Mouse (Mus musculus) adrenal gland, postnatal 14 days (tissue): ENCODE data around the gene Tgfbr2. TPM values are rescaled to one million over a fixed set of nuclear protein-coding genes. Genes with fewer than 3 reads are reported as not detected.

Source experiments
- DNase-seq: peaks from one replicate; pipeline ENCODE4 v3.0.0; 2021; ENCODE audit warnings: mixed read lengths
- long read RNA-seq, 2 experiments: library from polyadenylated mRNA; stranded (forward); transcript quantifications; one replicate each; pipeline ENCODE4 v2.0.0; 2021
- total RNA-seq: library from RNA; stranded (reverse); gene quantifications from 2 replicates; pipeline ENCODE4 v1.2.3, GENCODE M21; 2021

Gene Tgfbr2
- total RNA-seq, result 62.4 and 84.4 TPM in 2 replicates
- long read RNA-seq, experiment 1, full-length matches to known transcripts, result 15 of 25 reads
- long read RNA-seq, experiment 1, partial matches to known transcripts, result 3 of 25 reads
- long read RNA-seq, experiment 1, other reads (novel, unspliced or antisense), result 7 of 25 reads
- long read RNA-seq, experiment 2, full-length matches to known transcripts, result 14 of 18 reads
- long read RNA-seq, experiment 2, partial matches to known transcripts, result 1 of 18 reads
- long read RNA-seq, experiment 2, other reads (novel, unspliced or antisense), result 3 of 18 reads

DNA sequence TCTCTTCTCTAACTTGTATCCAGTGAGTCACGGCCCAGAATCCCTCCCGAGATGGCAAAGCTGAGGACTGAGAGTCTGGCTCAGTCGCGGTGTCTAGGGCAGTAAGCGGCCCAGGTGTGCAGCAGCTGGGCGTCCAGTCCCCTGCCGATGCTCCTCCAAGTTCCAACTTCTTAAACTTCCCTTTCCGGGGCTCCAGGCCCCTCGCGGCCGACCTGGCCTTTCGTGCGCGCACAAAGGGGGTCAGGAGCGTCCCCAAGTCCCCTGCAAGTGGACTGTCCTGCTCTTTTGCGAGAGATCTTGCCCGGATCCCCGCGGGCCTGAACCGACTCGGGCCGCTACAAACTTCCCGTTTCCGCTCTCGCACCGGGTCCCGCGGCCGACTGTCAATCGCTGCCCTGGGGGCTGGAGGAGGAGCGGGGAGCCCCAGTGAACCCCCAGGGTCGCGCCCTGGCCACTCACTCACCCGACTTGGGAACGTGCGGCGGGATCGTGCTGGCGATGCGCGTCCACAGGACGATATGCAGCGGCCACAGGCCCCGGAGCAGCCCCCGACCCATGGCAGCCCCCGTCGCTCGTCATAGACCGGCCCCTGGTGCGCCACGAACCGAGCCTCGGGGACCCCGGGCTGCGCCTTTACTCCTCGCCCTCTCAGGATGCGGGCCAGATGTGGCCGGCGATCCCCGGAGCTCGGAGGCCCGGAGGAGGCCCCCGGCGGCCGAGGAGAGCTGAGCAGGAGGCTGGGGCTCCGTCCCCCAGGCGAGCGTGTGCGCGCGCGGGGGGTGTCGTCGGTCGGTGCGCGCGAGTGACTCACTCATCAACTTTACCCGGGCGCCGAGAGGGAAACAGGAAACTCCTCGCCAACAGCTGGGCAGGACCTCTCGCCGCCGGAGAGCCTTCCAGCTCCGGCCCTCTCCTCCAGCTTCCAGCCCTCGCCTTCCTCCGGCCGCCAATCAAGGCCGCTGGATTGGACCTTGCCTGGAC, at the start of gene Tgfbr2:
Tgfbr2 (minus strand) TSS at position 880 of the 981 bp plus-strand sequence.
- peak; percentile 95 for DNase-seq

DNA sequence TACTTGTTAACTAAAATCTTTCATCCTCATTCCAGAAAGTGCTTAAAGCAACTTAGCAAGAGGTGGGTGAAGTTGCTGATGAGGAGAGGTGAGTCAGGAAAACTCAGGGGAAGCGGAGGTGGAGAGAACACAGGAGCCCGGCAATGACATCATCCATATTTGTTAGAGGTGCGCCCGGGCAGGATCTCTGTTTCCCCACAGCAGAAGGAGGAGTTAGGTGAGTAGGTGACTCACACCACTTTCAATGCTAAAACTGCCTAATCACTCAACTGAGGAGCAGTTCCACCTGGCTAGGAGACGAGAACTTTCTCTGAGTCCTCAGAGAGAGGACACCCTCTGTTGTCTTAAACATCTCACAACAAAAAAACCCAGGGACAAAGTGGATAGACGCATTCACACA, 48.2 kb upstream of the Tgfbr2 start:
- no peak for DNase-seq

DNA sequence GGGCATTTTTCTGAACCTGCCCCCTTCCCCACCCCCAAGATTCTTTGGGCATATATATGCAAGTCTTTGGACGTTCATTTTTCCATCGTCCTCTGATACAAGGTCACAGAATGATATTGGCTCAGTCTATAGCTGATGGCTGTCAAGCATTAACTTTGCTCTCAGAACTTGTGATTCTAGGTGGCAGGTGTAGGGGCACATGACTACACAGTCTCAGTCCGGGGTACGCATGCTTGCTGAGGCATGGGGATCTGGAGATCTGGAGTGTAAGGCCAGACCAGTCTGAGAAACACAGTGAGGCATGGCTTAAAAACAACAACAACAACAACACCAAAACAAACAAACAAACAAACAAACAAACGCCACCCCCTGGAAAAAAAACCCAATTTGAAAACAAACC, 47.5 kb upstream of the Tgfbr2 start:
- no peak for DNase-seq

DNA sequence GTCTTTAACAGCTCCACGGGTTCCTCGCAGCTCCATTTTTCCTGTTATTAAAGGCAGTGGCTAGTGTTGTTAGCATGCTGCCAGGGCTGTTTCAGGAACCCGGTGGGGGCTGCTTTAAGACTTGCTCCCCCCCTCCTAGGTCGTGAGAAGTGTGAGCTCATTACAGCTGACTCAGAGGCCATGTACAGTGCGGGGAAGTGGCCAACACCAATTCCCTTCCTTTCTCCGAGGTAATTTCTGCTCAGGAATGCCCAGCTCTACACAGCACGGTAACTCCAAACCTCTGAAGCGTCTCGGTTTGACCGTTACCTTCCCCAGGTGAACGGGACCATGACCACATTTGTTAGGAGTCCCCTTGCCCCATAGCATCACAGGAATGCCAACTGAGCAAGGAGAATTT, 46.8 kb upstream of the Tgfbr2 start:
- no peak for DNase-seq

DNA sequence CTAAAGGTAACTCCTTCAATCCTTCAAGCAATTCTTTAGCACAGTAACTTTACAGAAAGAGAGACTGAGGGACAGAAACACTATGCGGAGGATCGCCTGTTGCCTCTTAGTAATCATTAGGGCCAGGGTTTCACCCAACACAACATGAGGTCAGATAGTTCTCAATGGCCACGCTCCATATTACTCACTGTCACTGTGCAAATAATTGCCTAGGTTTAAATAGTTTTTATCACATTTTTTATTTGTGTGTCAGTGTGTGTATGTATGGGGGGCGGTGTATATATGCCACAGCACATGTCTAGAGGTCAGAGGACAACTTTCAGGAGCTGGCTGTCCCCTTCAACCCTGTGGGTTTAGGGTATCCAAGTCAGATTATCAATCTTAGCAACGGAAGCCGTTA, 46.4 kb upstream of the Tgfbr2 start:
- DNase-seq, result no peak

DNA sequence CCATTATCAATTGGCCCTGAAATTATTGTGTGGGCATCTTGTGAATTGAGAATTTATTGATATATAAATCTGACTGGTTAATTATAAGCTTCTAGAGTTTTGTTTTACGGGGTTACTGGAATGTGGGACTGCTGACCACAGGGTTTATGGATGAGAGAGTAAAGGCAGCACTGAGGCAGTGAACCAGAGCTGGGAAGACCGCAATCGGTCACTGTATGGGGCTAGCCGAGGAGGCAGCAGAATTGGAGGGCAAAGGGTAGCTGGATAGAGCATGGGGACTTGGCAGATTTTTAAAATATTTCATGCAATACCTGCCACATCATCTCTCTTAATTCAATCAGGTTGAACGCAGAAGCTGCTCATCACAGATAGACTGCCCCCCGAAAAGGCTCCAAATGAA, 45.5 kb upstream of the Tgfbr2 start:
- DNase-seq, result no peak

DNA sequence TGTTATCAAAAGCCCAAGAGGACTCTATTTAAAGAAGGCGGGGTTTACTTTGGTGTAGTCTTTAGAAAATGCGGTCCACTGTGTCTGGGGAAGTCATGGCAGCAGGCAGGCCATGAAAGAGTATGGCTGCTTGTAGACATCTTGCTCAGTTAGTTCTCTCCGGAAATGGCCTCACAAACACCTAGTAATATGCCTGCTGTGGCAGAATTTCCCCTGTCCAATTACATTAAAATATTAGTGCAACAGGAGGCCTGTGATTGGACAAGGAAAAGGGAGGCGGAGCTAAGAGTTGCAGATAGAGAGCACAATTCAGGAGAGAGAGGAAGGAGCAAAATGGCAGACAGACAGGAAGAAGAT, 45.0 kb upstream of the Tgfbr2 start:
- DNase-seq, result no peak

DNA sequence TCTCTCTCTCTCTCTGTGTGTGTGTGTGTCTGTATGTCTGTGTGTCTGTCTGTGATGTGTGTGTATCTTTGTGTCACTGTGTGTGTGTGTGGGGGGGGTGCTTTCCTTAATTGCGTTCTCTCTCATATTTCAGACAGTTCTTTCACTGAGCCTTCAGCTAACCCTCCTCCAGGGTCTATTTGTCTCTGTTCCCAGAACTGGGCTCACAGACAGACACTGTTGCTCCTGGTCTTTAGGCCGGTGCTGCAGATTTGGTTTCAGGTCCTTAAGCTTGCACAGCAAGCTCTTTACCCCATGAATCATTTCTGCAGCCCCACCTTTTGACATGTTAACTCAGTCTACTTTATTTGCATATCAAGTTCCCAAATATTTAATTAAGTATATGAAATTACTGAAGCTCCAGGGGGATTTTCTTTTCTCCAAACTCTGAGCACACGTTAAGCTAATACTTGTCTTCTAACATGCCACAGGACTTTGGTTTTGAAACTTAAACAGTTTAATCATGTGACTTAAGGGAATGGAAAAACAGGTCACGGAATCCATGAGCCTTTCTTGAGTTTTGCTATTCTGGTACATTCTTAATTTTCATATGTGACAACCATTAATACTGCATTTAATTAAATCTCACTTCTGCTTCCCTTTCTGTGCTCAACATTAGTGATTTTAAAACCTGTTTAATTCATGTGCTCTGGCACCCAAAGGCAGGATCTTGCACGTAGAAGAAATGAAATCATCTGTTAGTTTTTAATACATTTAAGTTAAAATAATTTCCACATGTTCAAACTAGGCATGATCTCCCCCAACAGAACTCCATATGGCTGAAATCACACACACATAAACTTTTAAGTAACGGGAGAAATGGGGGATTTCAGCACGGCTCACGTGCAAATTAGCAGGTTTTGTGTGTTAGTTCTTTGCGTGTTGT, 44.3 kb upstream of the Tgfbr2 start:
- no peak for DNase-seq

DNA sequence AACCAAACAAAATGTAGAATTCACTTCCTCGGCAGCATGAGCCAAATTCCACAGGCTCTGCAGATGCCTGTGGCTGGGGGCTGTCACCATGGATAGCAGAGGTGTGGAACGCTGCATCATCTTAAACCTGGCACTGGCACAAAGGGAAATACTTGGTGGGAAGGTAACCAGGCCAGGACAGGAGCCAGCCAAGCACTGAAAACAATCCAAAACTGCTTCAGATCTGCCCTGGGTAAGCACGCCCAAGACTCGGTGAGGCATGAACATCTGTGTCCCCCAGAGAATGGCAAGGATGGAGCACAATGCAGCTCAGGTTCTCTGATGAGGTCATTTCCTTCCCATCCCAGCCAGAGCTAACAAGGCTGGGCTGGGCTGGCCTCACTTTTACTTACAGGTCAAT, 43.6 kb upstream of the Tgfbr2 start:
- DNase-seq, result peak; percentile 23

DNA sequence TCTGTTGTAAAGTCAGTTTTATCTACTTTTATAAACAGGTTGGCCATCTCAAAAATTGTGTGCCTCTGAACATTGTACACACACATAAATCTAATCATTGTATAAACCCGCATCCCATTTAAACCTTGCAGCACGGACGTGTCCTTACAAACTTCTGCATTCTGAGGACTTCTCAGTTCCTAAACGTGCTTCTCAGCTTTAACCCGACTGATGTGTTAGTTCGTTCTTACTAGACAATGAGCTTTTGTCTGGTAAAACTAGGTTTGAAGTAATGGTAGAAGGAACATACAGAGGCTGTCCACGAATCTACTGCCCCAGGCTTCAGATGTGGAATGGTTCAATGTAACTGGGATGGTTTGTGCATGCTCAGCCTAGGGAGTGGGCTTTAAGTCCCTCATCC, 41.9 kb upstream of the Tgfbr2 start:
- DNase-seq, result no peak

DNA sequence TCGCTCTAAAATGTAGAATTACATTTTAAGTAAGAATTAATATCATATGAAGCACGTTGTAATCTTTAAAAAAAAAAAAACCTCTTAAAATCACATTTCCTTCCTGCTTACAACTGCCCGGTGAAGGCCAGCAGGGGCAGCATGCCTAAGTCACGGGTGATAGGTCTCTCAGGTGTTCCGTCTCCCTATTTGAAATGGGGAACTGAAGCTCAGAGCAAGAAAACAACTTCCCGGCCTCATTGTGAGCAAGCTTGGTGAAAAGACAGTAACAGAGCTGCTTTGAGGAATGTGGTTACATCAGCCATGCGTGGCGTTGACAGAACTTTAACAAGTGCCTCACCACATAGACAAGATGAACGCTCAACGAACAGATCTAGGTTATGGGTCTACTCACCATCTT, 41.5 kb upstream of the Tgfbr2 start:
- DNase-seq, result no peak

DNA sequence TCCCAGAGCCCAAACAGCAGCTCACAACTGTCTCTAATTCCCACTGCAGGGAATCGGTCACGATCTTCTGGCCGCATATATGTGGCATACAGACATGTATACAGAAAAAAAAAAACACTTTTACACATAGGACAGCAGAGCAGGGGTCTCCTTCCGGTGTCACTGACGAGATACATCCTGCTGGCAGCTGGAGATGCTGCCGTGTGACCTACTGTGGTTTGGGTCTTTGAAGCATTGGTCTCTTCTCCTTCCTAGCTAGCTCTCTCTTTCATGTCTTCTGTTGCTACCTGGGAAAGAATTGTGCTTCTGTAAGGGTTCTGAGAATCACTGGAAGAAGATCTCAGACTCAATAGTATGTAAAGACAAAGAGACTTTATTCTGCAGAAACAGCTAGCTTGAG, 39.1 kb upstream of the Tgfbr2 start:
- DNase-seq, result no peak

DNA sequence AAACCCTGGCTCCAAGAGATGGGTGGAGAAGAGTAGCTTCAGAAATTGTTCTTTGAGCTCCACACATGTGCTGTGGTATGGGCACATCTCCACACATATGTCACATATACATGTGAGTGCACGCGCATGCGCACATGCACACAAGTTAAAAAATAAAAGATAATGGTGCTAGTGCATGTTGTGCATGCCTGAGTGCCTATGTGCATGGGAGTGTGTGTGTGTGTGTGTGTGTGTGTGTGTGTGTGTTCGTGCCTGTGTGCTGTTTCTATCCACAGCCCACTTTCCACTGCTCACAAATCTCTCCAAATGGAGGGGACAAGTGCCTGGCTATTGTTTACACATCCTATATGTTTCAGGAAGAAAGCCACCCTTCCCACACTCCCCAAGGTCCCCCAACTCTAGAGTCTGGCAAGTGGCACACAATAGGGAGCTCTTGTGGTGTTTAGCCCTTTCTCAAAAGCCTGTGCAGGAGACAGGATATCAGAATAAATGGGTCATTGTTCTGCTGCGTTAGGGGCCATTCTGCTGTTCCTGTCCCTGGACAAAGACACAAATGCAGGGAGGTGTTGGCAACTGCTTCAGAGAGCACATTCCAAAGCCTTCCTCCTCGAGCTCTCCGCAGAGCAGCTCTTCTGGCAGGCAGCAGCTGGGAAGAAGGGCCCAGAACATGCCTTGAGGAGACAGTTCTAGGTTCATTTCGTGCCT, 37.9 kb upstream of the Tgfbr2 start:
- DNase-seq, result no peak

DNA sequence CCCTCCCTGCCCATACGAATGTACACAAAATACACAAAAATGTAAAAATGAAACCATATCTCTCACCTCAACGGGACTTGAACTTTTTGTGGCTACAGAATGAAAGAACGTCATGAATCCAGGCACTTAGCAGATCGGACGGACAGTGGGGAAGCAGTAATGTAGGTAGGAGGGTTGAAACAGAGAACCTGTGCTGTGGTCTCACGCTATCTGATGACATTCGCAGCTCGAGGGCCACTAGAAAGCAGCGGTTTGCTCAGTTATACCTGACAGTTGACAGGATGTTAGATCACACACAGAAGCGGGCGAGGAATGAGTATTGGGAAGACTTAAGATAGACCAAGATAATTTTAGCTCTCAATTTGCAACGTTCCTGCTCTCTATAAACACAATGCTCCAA, 36.9 kb upstream of the Tgfbr2 start:
- no peak for DNase-seq

DNA sequence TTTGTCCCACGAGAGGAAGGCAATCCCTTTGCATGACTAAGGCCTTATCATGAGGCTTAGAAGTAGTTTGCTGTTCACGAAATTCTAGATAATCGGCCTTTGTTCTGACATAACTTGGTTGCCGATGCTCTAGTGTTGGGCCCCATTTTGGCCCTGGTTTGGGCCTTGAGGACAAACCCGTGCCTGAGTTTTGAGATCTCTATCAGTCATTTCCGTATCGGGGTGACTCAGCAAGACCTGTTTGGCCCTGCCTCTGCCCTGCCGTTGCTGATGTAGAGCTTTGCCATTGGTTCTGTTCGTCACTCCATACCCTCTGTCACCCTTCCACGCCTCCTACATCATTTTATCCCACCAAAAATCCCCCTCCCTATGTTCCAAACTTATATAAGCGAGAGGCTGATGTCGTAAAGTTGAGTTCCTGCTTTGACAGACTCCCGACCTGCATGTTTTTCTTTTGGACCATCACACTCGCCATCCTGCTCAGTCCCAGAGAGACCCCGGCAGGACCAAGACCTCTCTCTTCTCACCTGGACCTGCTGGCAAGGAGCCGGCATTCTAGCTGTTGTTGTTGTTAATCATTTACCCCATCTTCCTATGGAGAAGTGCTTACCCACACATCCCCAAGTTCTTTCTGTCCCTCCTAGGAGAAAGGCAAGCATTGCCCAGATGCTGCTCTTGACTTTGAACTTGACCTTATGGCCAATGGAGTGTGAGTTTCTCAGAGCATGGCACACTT, 33.2 kb upstream of the Tgfbr2 start:
- no peak for DNase-seq

DNA sequence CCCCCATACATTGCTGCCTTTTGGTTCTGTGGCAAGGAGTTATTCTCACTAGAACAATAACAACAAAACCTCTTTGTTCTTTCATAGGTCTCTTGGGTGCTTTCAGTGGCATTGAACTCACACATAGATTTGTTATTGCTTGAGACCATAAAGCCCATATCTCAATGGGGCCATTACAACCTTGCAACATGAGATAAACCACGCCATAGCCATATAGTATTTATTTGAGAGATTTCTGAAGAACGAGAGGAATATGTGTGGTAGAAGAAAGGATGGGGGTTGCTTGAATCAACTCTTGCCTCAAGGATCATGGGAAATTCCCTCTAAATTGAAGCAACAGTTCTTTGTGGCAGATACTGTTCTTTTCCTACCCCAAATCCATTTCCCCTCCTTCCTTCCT, 31.7 kb upstream of the Tgfbr2 start:
- no peak for DNase-seq

DNA sequence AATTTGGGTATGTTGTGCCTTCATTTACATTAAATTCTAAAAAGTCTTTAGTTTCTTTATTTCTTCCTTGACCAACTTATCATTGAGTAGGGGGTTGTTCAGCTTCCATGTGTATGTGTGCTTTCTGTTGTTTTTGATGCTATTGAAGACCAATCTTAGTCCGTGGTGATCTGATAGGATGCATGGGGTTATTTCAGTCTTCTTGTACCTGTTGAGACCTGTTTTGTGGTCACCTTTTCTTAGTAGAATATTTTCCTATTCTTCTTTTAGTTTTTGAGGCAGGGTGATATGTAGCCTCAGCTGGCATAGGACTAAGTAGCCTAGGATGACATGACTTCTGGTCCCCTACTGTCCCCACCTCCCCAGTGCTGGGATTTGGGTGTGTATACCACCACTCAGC, 28.5 kb upstream of the Tgfbr2 start:
- no peak for DNase-seq

DNA sequence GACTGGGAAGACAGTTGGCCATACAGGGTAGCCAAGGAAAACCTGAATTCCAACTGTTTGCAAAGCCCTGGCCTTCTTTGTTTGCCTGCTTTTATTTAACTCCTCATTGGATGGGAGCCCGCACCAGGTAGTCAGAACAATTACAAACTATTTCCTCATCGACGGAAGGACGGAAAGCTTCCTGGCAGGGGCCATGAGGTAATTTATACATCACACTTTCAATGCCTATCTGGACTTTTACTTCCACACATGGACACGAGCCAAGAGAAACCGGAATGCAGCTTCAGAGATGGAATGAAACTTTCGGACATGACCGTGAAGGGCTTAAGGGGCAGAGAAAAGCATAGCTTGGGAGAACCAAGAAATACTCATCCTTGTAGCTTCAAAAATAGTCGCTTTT, 24.0 kb upstream of the Tgfbr2 start:
- DNase-seq, result no peak

DNA sequence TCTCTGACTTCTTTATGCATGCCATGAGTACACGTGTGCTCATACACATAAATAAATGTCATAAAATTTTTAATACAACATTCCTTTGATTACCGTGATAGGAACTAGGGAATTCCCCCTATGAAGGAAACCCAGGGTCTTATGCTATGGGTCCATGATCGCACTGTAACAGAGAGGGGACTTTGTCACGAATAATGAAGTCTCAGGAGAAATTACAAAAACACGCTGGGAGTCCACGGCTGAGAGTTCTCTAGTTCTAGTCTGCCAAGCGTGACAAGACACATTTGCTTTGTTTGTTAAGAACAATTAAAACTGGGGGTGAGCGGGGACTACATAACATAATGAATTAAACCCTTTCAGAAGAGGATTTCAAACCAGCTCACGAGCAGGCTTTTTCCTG, 23.3 kb upstream of the Tgfbr2 start:
- DNase-seq, result no peak

DNA sequence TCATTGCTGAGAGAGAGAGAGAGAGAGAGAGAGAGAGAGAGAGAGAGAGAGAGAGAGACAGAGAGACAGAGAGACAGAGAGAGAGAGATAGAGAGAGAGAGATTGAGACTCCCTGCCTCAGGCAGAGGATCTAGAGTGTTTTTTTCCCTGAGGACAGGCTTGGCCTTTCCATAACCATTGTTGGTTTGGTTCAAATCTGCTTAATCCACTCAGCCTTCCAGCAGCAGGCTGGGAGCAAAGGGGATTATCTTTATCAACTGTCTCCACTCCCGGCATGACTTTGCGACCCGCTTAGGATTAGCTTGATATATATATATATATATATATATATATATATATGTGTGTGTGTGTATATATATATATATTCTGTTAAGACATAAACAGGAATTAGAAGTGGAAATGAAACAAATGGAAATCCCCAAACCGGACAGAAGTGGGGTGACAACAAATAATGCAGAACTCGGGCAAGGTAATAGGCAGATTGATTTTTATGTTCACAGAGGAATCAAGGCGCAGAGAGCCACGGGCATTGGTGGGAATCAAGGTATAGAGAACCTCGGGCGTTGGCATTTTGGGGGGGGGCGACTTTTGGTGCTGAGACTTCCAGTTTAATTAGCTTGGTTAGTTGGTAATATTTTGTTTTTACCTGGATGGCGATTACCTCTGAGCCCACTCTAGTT, 22.5 kb upstream of the Tgfbr2 start:
- no peak for DNase-seq
